ENCODE assay signal across 8 mouse cellular contexts in genomic region chr1:173398323-173398970, GRCm38 (mm10). TPM values are rescaled to one million over a fixed set of nuclear protein-coding genes. Genes with fewer than 3 reads are reported as not detected.
DNase-seq lines count a peak whose midpoint lies in the region; ATAC-seq lines count a peak whose summit lies in the region.

No protein-coding gene starts in this region.

- no peaks in the 10 kb centered on the region for H3K4me1 ChIP-seq in kidney, embryonic 16.5 days (ENCODE audit: insufficient read depth, low read length)

- H3K36me3 ChIP-seq in kidney, embryonic 16.5 days (ENCODE audit: insufficient read depth, low read length) = no peaks in the 10 kb centered on the region

- DNase-seq in testis, postnatal 10 days (ENCODE audit: low spot score) = peak; percentile 85
- no peak for DNase-seq in testis, postnatal 14 days (ENCODE audit: low spot score)
- peak; percentile 73 for DNase-seq in cerebellum, adult 8-10 months
- DNase-seq in forelimb bud, embryonic 11.5 days (ENCODE audit: low read depth, low spot score) = peak; percentile 63
- peak; percentile 74 for DNase-seq in liver
- peak; percentile 45 to 65 for DNase-seq in spleen, postnatal 36 days (ENCODE audit: low spot score in 2 of 2)

- no peaks in the 10 kb centered on the region for H3K27me3 ChIP-seq in kidney, embryonic 16.5 days (ENCODE audit: insufficient read depth, low read length)

- H3K4me2 ChIP-seq in kidney, embryonic 16.5 days (replicated peaks; ENCODE audit: low read depth, low read length) = no peak overlapping the region

- peak; percentile 46; the same call in 1 of the 2 replicates for ATAC-seq in kidney, embryonic 16.5 days (ENCODE audit: low FRiP score, low TSS enrichment)
- ATAC-seq in monocyte, adult 5-6 weeks (replicated peaks; ENCODE audit: insufficient number of reproducible peaks, low FRiP score, low TSS enrichment, poor library complexity, severe bottlenecking) = peak; percentile 77

- H3K4me3 ChIP-seq in kidney, embryonic 16.5 days (ENCODE audit: low read length) = no peak overlapping the region

- H3K9ac ChIP-seq in kidney, embryonic 16.5 days (replicated peaks; ENCODE audit: low read length) = no peak overlapping the region

- WGBS in kidney, embryonic 16.5 days = 31% methylated on average over 3 of the region's 3 CpGs

- H3K27ac ChIP-seq in kidney, embryonic 16.5 days (ENCODE audit: low read length) = no peak overlapping the region

- H3K9me3 ChIP-seq in kidney, embryonic 16.5 days (ENCODE audit: low read length) = no peaks in the 10 kb centered on the region

RNA-seq across cellular contexts. Expression of gene Cadm3, which starts 31.0 kb away (rescaled TPM):
- 1.1 and 1.4 TPM in 2 replicates for polyA plus RNA-seq in kidney, embryonic 16.5 days (2015; fragmentation: Nextera tagmentation; extraction: Ambion mirVana)
- 3.2 to 9.0 TPM (median 6.9 TPM) in 3 replicates for total RNA-seq in monocyte, adult 5-6 weeks (2017)

RNA-seq across cellular contexts. Expression of gene Aim2, which starts 47.8 kb away (rescaled TPM):
- 2.3 and 3.5 TPM in 2 replicates for polyA plus RNA-seq in kidney, embryonic 16.5 days (2015; fragmentation: Nextera tagmentation; extraction: Ambion mirVana)
- 140 to 167 TPM (median 156 TPM) in 3 replicates for total RNA-seq in monocyte, adult 5-6 weeks (2017)
